Mouse (Mus musculus): ENCODE data around the gene Zcchc17.

GRCm38 (mm10) chr4:130352588-130352987 is 7.2 kb downstream of the Zcchc17 start:
- TF ChIP-seq POLR2A (IDR thresholded peaks at IDR 0.05; ENCODE audit: control insufficient read depth, extremely low read depth, insufficient read depth, low read length, poor library complexity) (no peak), CTCF (IDR thresholded peaks at IDR 0.05; ENCODE audit: borderline replicate concordance, control insufficient read depth, extremely low read depth, insufficient read depth, low read length, poor library complexity) (no peak)
